Mouse (Mus musculus): ENCODE results near the gene Dpyd. TPM values are rescaled to one million over a fixed set of nuclear protein-coding genes. Genes with fewer than 3 reads are reported as not detected.

Gene Dpyd
- polyA plus RNA-seq, 1 experiment from 2014 or later: 3.5 TPM

DNA sequence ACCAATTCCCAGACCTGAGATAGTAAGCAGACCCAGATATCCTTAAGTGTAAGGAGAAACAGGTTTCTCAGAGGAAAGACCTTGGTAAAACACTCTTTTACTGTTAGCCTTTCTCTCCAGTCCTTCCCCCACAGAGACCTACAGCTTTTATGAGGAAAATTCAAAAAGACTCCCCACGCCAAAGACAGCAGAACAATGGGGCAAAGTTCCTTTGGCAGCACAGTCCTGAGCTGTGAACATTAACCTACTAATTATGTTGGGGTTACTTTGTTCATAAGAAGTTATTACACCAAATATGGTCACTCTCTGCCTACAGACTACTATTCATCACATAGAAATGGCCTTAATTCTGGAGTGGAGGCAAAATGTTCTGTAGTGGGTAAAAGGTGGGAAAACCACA is 480.7 kb downstream of the Dpyd start:
- H3K36me3 ChIP-seq (ENCODE audit: control insufficient read depth, insufficient read depth, low read length): no peaks in the 10 kb centered on the region
- H3K27ac ChIP-seq (replicated peaks): no peak overlapping the region
- no peak for ATAC-seq (ENCODE audit: low FRiP score, low TSS enrichment)
- WGBS: 79% methylated on average over 1 of the region's 1 CpGs
- H3K4me1 ChIP-seq (replicated peaks; ENCODE audit: control insufficient read depth, insufficient read depth): no peaks in the 10 kb centered on the region
- no peak for TF ChIP-seq CTCF (IDR thresholded peaks at IDR 0.05; ENCODE audit: low read depth)
- TF ChIP-seq EP300 (optimal IDR thresholded peaks at IDR 0.05): no peak
- no peak for DNase-seq (ENCODE audit: low spot score)
- H3K27me3 ChIP-seq (ENCODE audit: control insufficient read depth, insufficient read depth, low read length): no peaks in the 10 kb centered on the region
- no peaks in the 10 kb centered on the region for H3K9me3 ChIP-seq (ENCODE audit: control insufficient read depth, low read length)
- no peak overlapping the region for H3K9ac ChIP-seq (ENCODE audit: low read length)
- H3K4me3 ChIP-seq (ENCODE audit: low read depth, low read length): no peak overlapping the region
- no peak overlapping the region for H3K4me2 ChIP-seq (replicated peaks; ENCODE audit: low read depth)

- TF ChIP-seq CTCF (IDR thresholded peaks at IDR 0.05; ENCODE audit: low read depth): no peak
- no peak for TF ChIP-seq EP300 (optimal IDR thresholded peaks at IDR 0.05)
- Histone ChIP-seq H3K4me3 (ENCODE audit: low read depth, low read length) (no peak overlapping the region), H3K4me2 (replicated peaks; ENCODE audit: low read depth) (no peak overlapping the region), H3K9me3 (ENCODE audit: control insufficient read depth, low read length) (no peaks in the 10 kb centered on the region), H3K36me3 (ENCODE audit: control insufficient read depth, insufficient read depth, low read length) (no peaks in the 10 kb centered on the region), H3K9ac (ENCODE audit: low read length) (no peak overlapping the region), H3K27me3 (ENCODE audit: control insufficient read depth, insufficient read depth, low read length) (no peaks in the 10 kb centered on the region), H3K4me1 (replicated peaks; ENCODE audit: control insufficient read depth, insufficient read depth) (no peaks in the 10 kb centered on the region), H3K27ac (replicated peaks) (no peak overlapping the region)
- 82% methylated on average over 1 of the region's 1 CpGs for WGBS
- DNase-seq (ENCODE audit: low spot score): no peak
- no peak for ATAC-seq (ENCODE audit: low FRiP score, low TSS enrichment)
Measured at GRCm38 (mm10) chr3:119056144-119056543, 494.2 kb downstream of the Dpyd start.

- H3K27me3 ChIP-seq (ENCODE audit: control insufficient read depth, insufficient read depth, low read length): no peaks in the 10 kb centered on the region
- no peaks in the 10 kb centered on the region for H3K4me1 ChIP-seq (replicated peaks; ENCODE audit: control insufficient read depth, insufficient read depth)
- no peak overlapping the region for H3K9ac ChIP-seq (ENCODE audit: low read length)
- H3K4me2 ChIP-seq (replicated peaks; ENCODE audit: low read depth): no peak overlapping the region
- ATAC-seq (ENCODE audit: low FRiP score, low TSS enrichment) (no peak), DNase-seq (ENCODE audit: low spot score) (no peak)
- H3K27ac ChIP-seq (replicated peaks): no peak overlapping the region
- no peaks in the 10 kb centered on the region for H3K36me3 ChIP-seq (ENCODE audit: control insufficient read depth, insufficient read depth, low read length)
- H3K4me3 ChIP-seq (ENCODE audit: low read depth, low read length): no peak overlapping the region
- no peaks in the 10 kb centered on the region for H3K9me3 ChIP-seq (ENCODE audit: control insufficient read depth, low read length)
- 52% methylated on average over 4 of the region's 4 CpGs for whole genome bisulfite sequencing
- no peak for TF ChIP-seq CTCF (IDR thresholded peaks at IDR 0.05; ENCODE audit: low read depth)
- TF ChIP-seq EP300 (optimal IDR thresholded peaks at IDR 0.05): no peak
Measured at GRCm38 (mm10) chr3:119063214-119063613, 501.3 kb downstream of the Dpyd start.

- H3K4me3 ChIP-seq (ENCODE audit: low read depth, low read length): no peak overlapping the region
- TF ChIP-seq EP300 (optimal IDR thresholded peaks at IDR 0.05): no peak
- TF ChIP-seq CTCF (IDR thresholded peaks at IDR 0.05; ENCODE audit: low read depth): no peak
- ATAC-seq (ENCODE audit: low FRiP score, low TSS enrichment) (no peak), DNase-seq (ENCODE audit: low spot score) (no peak)
- no peak overlapping the region for H3K9ac ChIP-seq (ENCODE audit: low read length)
- no peak overlapping the region for H3K4me2 ChIP-seq (replicated peaks; ENCODE audit: low read depth)
- H3K4me1 ChIP-seq (replicated peaks; ENCODE audit: control insufficient read depth, insufficient read depth): no peaks in the 10 kb centered on the region
- H3K36me3 ChIP-seq (ENCODE audit: control insufficient read depth, insufficient read depth, low read length): no peaks in the 10 kb centered on the region
- 18% methylated on average over 1 of the region's 1 CpGs for WGBS
- H3K9me3 ChIP-seq (ENCODE audit: control insufficient read depth, low read length): no peaks in the 10 kb centered on the region
- H3K27me3 ChIP-seq (ENCODE audit: control insufficient read depth, insufficient read depth, low read length): no peaks in the 10 kb centered on the region
- H3K27ac ChIP-seq (replicated peaks): no peak overlapping the region
Measured at GRCm38 (mm10) chr3:119063642-119064041, 501.7 kb downstream of the Dpyd start.

GRCm38 (mm10) chr3:119064746-119065145 is 502.8 kb downstream of the Dpyd start:
- H3K9me3 ChIP-seq (ENCODE audit: control insufficient read depth, low read length): no peaks in the 10 kb centered on the region
- WGBS: 59% methylated on average over 7 of the region's 7 CpGs
- no peak overlapping the region for H3K4me3 ChIP-seq (ENCODE audit: low read depth, low read length)
- H3K9ac ChIP-seq (ENCODE audit: low read length): no peak overlapping the region
- ATAC-seq (ENCODE audit: low FRiP score, low TSS enrichment) (no peak), DNase-seq (ENCODE audit: low spot score) (no peak)
- TF ChIP-seq EP300 (optimal IDR thresholded peaks at IDR 0.05) (no peak), CTCF (IDR thresholded peaks at IDR 0.05; ENCODE audit: low read depth) (no peak)
- H3K27me3 ChIP-seq (ENCODE audit: control insufficient read depth, insufficient read depth, low read length): no peaks in the 10 kb centered on the region
- H3K4me2 ChIP-seq (replicated peaks; ENCODE audit: low read depth): no peak overlapping the region
- H3K36me3 ChIP-seq (ENCODE audit: control insufficient read depth, insufficient read depth, low read length): no peaks in the 10 kb centered on the region
- H3K27ac ChIP-seq (replicated peaks): no peak overlapping the region
- H3K4me1 ChIP-seq (replicated peaks; ENCODE audit: control insufficient read depth, insufficient read depth): no peaks in the 10 kb centered on the region

GRCm38 (mm10) chr3:119067221-119067620 is 505.3 kb downstream of the Dpyd start:
- 51% methylated on average over 9 of the region's 9 CpGs for WGBS
- no peak overlapping the region for H3K4me2 ChIP-seq (replicated peaks; ENCODE audit: low read depth)
- no peaks in the 10 kb centered on the region for H3K27me3 ChIP-seq (ENCODE audit: control insufficient read depth, insufficient read depth, low read length)
- H3K9me3 ChIP-seq (ENCODE audit: control insufficient read depth, low read length): no peaks in the 10 kb centered on the region
- no peak overlapping the region for H3K4me3 ChIP-seq (ENCODE audit: low read depth, low read length)
- TF ChIP-seq EP300 (optimal IDR thresholded peaks at IDR 0.05): no peak
- no peak for TF ChIP-seq CTCF (IDR thresholded peaks at IDR 0.05; ENCODE audit: low read depth)
- H3K9ac ChIP-seq (ENCODE audit: low read length): no peak overlapping the region
- no peak overlapping the region for H3K27ac ChIP-seq (replicated peaks)
- H3K36me3 ChIP-seq (ENCODE audit: control insufficient read depth, insufficient read depth, low read length): no peaks in the 10 kb centered on the region
- DNase-seq (ENCODE audit: low spot score) (no peak), ATAC-seq (ENCODE audit: low FRiP score, low TSS enrichment) (no peak)
- H3K4me1 ChIP-seq (replicated peaks; ENCODE audit: control insufficient read depth, insufficient read depth): no peaks in the 10 kb centered on the region

Data from stomach, postnatal 0 days (tissue).